Mouse (Mus musculus): ENCODE results near the gene Gls2.

DNA sequence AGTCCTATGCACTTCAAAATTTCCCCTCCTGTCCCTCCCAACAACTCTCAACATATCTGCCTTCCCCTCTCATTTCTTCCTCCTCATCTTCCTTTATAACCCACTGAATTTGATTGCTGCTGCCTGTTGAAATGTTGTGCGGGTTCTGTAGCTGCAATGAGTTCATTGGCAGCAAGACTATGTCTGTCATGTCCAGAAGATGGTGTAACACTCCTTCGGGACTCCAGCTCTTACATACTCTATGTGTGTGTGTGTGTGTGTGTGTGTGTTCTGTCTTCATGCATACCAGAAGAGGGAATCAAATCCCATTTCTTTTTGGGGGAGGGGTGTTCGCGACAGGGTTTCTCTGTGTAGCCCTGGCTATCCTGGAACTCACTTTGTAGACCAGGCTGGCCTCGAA, 20.7 kb downstream of the Gls2 start:
- no peak for TF ChIP-seq POLR2A (IDR thresholded peaks at IDR 0.05; ENCODE audit: borderline replicate concordance, control insufficient read depth, low read depth, low read length)
- no peak for TF ChIP-seq CTCF (IDR thresholded peaks at IDR 0.05; ENCODE audit: control insufficient read depth, insufficient read depth, low read length)

Data from bone marrow, adult 2 months (tissue).